Mouse (Mus musculus) heart, postnatal 0 days (tissue): ENCODE results near the gene Trim10.

ENCODE experiments used
- CTCF ChIP-seq: IDR thresholded peaks from 2 replicates; pipeline ENCODE4 v1.5.1; 2016; ENCODE audit warnings: antibody characterized with exemption, control low read depth, low read depth
- EP300 ChIP-seq: IDR thresholded peaks from 2 replicates; pipeline ENCODE4 v1.6.1; 2016; ENCODE audit warnings: antibody characterized with exemption, low read depth

GRCm38 (mm10) chr17:36843696-36844095 lies 25.7 kb upstream of the Trim10 start:
- TF ChIP-seq CTCF (no peak), EP300 (no peak)
